Mouse (Mus musculus) erythroid progenitor cell, adult 5-6 weeks (primary cell): ENCODE data around the gene BC016579. TPM values are rescaled to one million over a fixed set of nuclear protein-coding genes. Genes with fewer than 3 reads are reported as not detected.

Source experiments
- ATAC-seq: replicated peaks from 2 replicates; pipeline ENCODE4 v1.8.0; 2016; ENCODE audit warnings: moderate number of reproducible peaks, mild to moderate bottlenecking, moderate TSS enrichment, inconsistent platforms; ENCODE audit not compliant: poor library complexity, low FRiP score, severe bottlenecking
- total RNA-seq, 2 experiments: library from RNA; stranded (forward) in 1 of 2; stranded (reverse) in 1 of 2; fragments of 150-400 nt in 1 of 2; fragments of 186-747, 209-891 nt in 1 of 2; gene quantifications; 2 replicates each; pipeline versions ENCODE4 v1.2.3 to v1.2.4; 2015 to 2017; ENCODE audit warnings: low replicate concordance in 2 of 2

The BC016579 gene
- total RNA-seq, 2 experiments from 2014 or later: not detected

DNA sequence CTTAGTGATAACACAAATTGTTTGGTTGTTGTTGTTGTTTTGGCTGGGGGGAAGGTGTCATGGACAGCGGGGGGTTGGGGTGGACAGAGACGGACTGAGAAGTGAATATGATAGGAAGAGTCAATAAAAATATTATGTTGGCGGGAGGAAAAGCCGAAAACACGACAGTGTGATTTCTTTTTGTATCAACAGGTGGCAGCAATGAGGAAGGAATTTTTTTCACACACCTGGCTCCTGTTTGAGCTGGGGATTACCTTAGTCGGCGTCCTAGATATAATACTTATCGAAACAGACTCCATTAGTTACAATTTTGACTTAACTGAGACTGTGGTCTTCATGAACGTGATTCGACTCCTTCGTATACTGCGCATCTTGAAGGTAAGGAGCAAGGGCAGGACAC, 74.0 kb downstream of the BC016579 start:
- no peak for ATAC-seq

Other genes with a start within 250 kb of the BC016579 start
- 0.42 and 1.4 TPM in 2 replicates for gene Cd200, start 245.0 kb downstream of the BC016579 start, total RNA-seq (2015; ENCODE audit: low replicate concordance)
- 1.9 TPM in 1 of 2 replicates, not detected in the other for gene Cd200, start 245.0 kb downstream of the BC016579 start, total RNA-seq (2017; ENCODE audit: low replicate concordance)
- gene Gm609, start 161.1 kb downstream of the BC016579 start, total RNA-seq (2015; ENCODE audit: low replicate concordance): not detected in 2 replicates
- gene Gm609, start 161.1 kb downstream of the BC016579 start, total RNA-seq (2017; ENCODE audit: low replicate concordance): not detected in 2 replicates
- 1.7 TPM in 1 of 2 replicates, not detected in the other for gene Gm17783, start 122.0 kb downstream of the BC016579 start, total RNA-seq (2015; ENCODE audit: low replicate concordance)
- gene Gm17783, start 122.0 kb downstream of the BC016579 start, total RNA-seq (2017; ENCODE audit: low replicate concordance): not detected in 2 replicates
- not detected in 2 replicates for gene Slc9c1, start 118.8 kb downstream of the BC016579 start, total RNA-seq (2015; ENCODE audit: low replicate concordance)
- gene Slc9c1, start 118.8 kb downstream of the BC016579 start, total RNA-seq (2017; ENCODE audit: low replicate concordance): not detected in 2 replicates
- not detected in 2 replicates for gene Gcsam, start 43.7 kb downstream of the BC016579 start, total RNA-seq (2015; ENCODE audit: low replicate concordance)
- gene Gcsam, start 43.7 kb downstream of the BC016579 start, total RNA-seq (2017; ENCODE audit: low replicate concordance): not detected in 2 replicates
- gene Tmprss7, start 39.6 kb upstream of the BC016579 start, total RNA-seq (2015; ENCODE audit: low replicate concordance): not detected in 2 replicates
- gene Tmprss7, start 39.6 kb upstream of the BC016579 start, total RNA-seq (2017; ENCODE audit: low replicate concordance): not detected in 2 replicates
- 1.4 and 2.5 TPM in 2 replicates for gene Tagln3, start 70.5 kb upstream of the BC016579 start, total RNA-seq (2015; ENCODE audit: low replicate concordance)
- 0.30 TPM in 1 of 2 replicates, not detected in the other for gene Tagln3, start 70.5 kb upstream of the BC016579 start, total RNA-seq (2017; ENCODE audit: low replicate concordance)
- gene Abhd10, start 88.9 kb upstream of the BC016579 start, total RNA-seq (2015; ENCODE audit: low replicate concordance): 9.0 and 21.4 TPM in 2 replicates
- gene Abhd10, start 88.9 kb upstream of the BC016579 start, total RNA-seq (2017; ENCODE audit: low replicate concordance): 18.5 and 20.4 TPM in 2 replicates